Mouse (Mus musculus): Measurements from ENCODE around the gene Omt2a. TPM values are rescaled to one million over a fixed set of nuclear protein-coding genes. Genes with fewer than 3 reads are reported as not detected.
"Not testable (repeated sequence)": the region's sequence is repeated elsewhere in the genome, so short reads cannot be mapped to it uniquely, and the experiment has no call there.

Gene Omt2a
- total RNA-seq (2021), result not detected
- long read RNA-seq, experiment 1, result 0 reads
- long read RNA-seq, experiment 2, result 0 reads

DNA sequence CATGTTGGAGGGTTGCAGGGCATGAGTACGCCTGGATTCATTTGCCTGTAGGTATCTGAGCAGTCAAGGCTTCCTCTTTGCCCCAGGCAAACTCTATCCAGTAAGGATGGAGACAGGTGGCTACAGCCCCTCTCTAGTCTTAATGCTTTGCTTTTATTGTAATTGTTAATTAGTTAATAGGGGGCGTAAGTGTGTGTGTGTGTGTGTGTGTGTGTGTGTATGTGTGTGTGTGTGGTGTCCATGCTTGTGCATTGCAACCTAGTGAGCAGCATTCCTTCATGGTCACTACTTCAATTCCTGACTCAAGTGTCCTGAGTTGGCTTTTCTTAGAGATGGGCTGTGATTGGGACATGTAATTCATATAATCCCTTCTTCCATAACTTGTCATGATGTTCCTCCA, at the start of gene Omt2a:
TSS of gene Omt2a (minus strand) at position 101 of the 400 bp plus-strand sequence.
- DNase-seq, result no peak

GRCm38 (mm10) chr9:78363374-78363773, 48.8 kb upstream of the Omt2a start:
- DNase-seq, result no peak

- DNase-seq, result no peak
These were observed 45.9 kb upstream of the Omt2a start for GRCm38 (mm10) chr9:78360484-78360872.

- no peak for DNase-seq
These were observed 45.3 kb upstream of the Omt2a start for GRCm38 (mm10) chr9:78359750-78360483.

DNA sequence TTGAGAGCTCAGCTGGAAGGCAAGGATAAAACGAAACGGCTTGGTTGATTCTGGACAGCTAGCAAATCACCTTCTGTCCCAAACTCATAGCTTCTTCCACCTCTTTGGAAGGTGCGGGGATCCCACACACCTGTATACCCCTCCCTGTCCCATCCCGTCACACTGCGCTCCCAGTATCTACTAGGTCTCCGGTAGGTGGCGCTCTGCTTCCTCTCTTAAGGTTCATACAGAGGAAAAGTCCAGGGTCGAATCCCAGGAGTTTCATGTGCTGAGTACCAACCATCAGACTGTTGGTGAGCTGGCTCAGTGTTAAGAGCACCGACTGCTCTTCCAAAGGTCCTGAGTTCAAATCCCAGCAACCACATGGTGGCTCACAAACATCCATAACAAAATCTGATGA, 43.5 kb upstream of the Omt2a start:
- no peak for DNase-seq

- no peak for DNase-seq
These were observed 41.0 kb upstream of the Omt2a start, which contains the start of gene Gsta2 for GRCm38 (mm10) chr9:78355611-78356010. Gene Gsta2 (minus strand): TSS chr9:78355788.

DNA sequence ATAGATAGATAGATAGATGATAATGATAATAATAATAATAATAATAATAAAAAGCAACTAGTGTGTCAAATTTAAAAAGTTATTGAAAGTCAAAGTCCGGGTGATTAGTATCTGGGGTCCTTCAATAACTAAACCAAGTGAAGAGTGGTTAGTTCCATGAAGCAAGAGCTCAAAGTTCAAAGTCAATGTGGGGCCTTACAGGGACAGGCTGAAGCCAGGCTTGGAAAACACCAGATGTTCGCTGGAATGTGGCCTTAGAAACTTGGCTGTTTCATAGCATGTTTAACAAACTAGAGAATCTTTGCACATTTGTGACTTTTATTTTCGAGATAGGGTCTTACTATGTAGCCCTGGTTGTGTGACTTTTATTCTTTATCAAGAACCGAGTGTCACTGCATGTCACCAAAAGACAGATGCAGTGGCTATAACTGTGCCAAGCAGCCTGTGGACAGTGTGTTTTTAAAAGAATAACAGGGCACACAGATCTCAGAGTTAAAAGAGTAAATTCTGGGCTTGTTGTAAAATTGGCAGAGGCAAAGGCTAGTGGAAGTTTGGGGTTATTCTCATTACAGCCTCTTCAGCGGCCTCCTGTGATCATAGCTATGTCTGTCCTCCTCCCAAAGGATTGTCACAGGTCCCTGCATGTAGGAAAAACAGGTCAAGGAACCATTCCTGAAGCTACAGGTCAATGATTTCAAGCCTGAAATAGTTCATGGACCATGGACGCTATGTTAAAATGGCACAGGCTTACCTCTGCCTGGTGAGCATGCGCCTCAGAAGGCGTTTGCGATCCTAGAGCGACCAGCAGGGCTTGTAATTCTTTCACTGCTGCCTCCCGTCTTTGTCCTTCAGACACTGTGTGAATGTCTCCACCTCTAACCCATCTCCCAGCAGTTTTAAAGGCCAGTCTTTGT, 40.3 kb upstream of the Omt2a start:
- no peak for DNase-seq

- DNase-seq, result no peak
These were observed 37.1 kb upstream of the Omt2a start for GRCm38 (mm10) chr9:78351504-78352220.

- DNase-seq, result not testable (repeated sequence)
These were observed 35.4 kb upstream of the Omt2a start for GRCm38 (mm10) chr9:78350007-78350406.

GRCm38 (mm10) chr9:78349141-78349540, 34.5 kb upstream of the Omt2a start:
- not testable (repeated sequence) for DNase-seq

DNA sequence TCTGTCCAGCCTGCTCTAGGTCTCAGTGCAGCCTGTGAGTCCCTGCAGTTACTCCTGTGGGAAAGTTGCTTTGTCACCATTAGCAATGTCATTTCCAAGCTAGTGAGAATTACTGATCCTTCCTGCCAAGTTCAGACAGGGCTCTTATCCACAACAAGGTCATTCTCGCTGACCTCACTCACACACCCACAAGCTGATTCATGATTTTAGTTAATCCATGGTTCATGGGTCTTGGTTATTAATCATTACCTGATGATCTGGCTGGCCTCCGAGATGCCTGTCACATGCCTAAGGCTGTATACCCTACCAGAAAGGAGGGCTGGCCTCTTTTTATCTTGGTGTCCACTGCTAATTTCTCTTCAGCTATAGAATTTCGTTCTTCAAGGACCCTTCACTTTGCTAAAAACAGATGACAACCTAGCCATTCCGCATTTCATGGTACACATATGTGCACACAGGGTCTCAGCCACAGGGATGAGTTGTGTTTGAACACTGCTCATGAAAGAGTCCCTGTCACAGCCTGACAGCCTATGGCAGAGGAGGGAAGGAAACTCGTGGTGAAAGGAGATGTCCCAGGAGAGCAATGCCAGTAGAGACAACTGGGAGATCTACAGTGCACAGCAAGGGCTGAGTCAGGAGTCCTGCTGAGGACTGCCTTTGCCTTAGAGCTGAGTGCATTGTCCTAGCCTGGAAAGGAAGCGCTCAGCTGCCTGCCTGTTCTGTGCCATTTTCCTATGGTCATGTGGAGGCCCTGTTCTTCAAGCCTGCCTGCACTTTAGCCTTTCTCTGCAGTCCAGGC, 33.8 kb upstream of the Omt2a start:
- not testable (repeated sequence) for DNase-seq

- no peak for DNase-seq
These were observed 32.4 kb upstream of the Omt2a start for GRCm38 (mm10) chr9:78347004-78347403.

GRCm38 (mm10) chr9:78345235-78345634, 30.6 kb upstream of the Omt2a start:
- DNase-seq, result not testable (repeated sequence)

GRCm38 (mm10) chr9:78343055-78343454, 28.5 kb upstream of the Omt2a start:
- not testable (repeated sequence) for DNase-seq

- DNase-seq, result not testable (repeated sequence)
These were observed 27.9 kb upstream of the Omt2a start for GRCm38 (mm10) chr9:78342494-78342893.

- DNase-seq, result not testable (repeated sequence)
These were observed 25.7 kb upstream of the Omt2a start for GRCm38 (mm10) chr9:78340324-78340723.

- DNase-seq, result not testable (repeated sequence)
These were observed 22.5 kb upstream of the Omt2a start for GRCm38 (mm10) chr9:78337050-78337449.

GRCm38 (mm10) chr9:78327289-78327688, 12.7 kb upstream of the Omt2a start, which contains the start of gene Omt2b:
Gene Omt2b (plus strand): TSS chr9:78327589.
- not testable (repeated sequence) for DNase-seq

- DNase-seq, result no peak
These were observed 4.9 kb upstream of the Omt2a start for GRCm38 (mm10) chr9:78319499-78319898.

- not testable (repeated sequence) for DNase-seq
These were observed 6.5 kb downstream of the Omt2a start for GRCm38 (mm10) chr9:78308122-78308521.

DNA sequence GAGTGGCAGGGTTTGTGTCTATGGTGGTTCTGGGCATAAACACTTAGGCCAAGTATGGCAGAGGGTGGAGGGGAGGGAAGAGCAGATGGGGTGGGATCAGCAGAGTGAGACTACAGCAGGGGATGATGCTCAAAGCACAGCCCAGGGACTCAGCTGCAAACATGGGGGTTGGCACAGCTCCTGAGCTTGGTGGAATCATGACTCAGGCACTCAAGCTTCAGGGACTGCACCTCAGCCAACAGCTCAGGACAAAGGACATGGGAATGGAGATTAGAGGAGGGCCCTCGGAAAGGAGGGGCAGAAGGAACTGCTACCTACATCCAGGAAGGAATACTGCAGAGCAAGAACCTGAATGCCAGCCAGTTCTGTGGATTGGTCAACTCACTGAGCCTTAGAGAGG, 15.5 kb downstream of the Omt2a start:
- DNase-seq, result not testable (repeated sequence)
